Comparison of ENCODE assay signal across 32 mouse cellular contexts in genomic region chr17:83283328-83283727, GRCm38 (mm10).
"Had no signal": no experiment of that assay in that cellular context is flagged by ENCODE, and none has a peak within 500 bp of the region (broad histone marks: within the 10 kb centered on the region; RNA-seq: fewer than 3 reads in every experiment).

No protein-coding gene starts in this region.

- H3K9ac ChIP-seq: limb, embryonic 12.5 days; limb, embryonic 13.5 days; limb, embryonic 15.5 days; liver, embryonic 12.5 days; liver, embryonic 13.5 days; liver, embryonic 14.5 days; liver, embryonic 15.5 days; liver, postnatal 0 days; lung, embryonic 14.5 days; lung, embryonic 15.5 days; midbrain, embryonic 12.5 days; midbrain, embryonic 13.5 days; midbrain, embryonic 15.5 days; neural tube, embryonic 12.5 days had no signal

- H3K4me2 ChIP-seq: limb, embryonic 12.5 days; limb, embryonic 13.5 days; limb, embryonic 15.5 days; liver, embryonic 11.5 days; liver, embryonic 12.5 days; liver, embryonic 13.5 days; liver, embryonic 15.5 days; lung, embryonic 14.5 days; lung, embryonic 15.5 days; midbrain, embryonic 11.5 days; midbrain, embryonic 12.5 days; midbrain, embryonic 13.5 days; midbrain, embryonic 15.5 days; neural tube, embryonic 12.5 days had no signal

- ATAC-seq: liver, embryonic 12.5 days; liver, postnatal 0 days; lung, postnatal 0 days; midbrain, embryonic 13.5 days; midbrain, embryonic 15.5 days; midbrain, embryonic 16.5 days had no signal

- H3K9me3 ChIP-seq: limb, embryonic 10.5 days; limb, embryonic 12.5 days; limb, embryonic 13.5 days; limb, embryonic 15.5 days; liver, embryonic 12.5 days; liver, embryonic 13.5 days; liver, embryonic 15.5 days; lung, embryonic 15.5 days; midbrain, embryonic 10.5 days; midbrain, embryonic 12.5 days; midbrain, embryonic 13.5 days; midbrain, embryonic 15.5 days; neural tube, embryonic 12.5 days had no signal

- H3K27me3 ChIP-seq: limb, embryonic 12.5 days; limb, embryonic 13.5 days; limb, embryonic 15.5 days; lung, embryonic 15.5 days; midbrain, embryonic 15.5 days; neural tube, embryonic 12.5 days had no signal

- DNase-seq: left cerebral cortex, postnatal 4 days; liver; liver, embryonic 13.5 days; liver, postnatal 0 days; lung, adult 18-20 months; lung, adult 2 months; lung, embryonic 14.5 days; lung, postnatal 10 days; lung, postnatal 14 days; lung, postnatal 36 days; lung, postnatal 4 days; midbrain, embryonic 14.5 days had no signal

- H3K4me3 ChIP-seq: limb, embryonic 10.5 days; limb, embryonic 12.5 days; limb, embryonic 13.5 days; limb, embryonic 15.5 days; liver, embryonic 12.5 days; liver, embryonic 13.5 days; liver, embryonic 15.5 days; lung, embryonic 15.5 days; megakaryocyte, embryonic 14.5 days; midbrain, embryonic 10.5 days; midbrain, embryonic 12.5 days; midbrain, embryonic 13.5 days; midbrain, embryonic 15.5 days; myocyte; neural tube, embryonic 12.5 days had no signal

- H3K27ac ChIP-seq: limb, embryonic 10.5 days; limb, embryonic 12.5 days; limb, embryonic 13.5 days; limb, embryonic 15.5 days; liver, embryonic 12.5 days; liver, embryonic 13.5 days; liver, embryonic 14.5 days; liver, embryonic 15.5 days; lung, embryonic 15.5 days; macrophage; midbrain, embryonic 10.5 days; midbrain, embryonic 12.5 days; midbrain, embryonic 13.5 days; midbrain, embryonic 15.5 days; neural tube, embryonic 12.5 days had no signal

- H3K36me3 ChIP-seq: limb, embryonic 10.5 days; limb, embryonic 12.5 days; limb, embryonic 13.5 days; limb, embryonic 15.5 days; liver, embryonic 12.5 days; liver, embryonic 13.5 days; liver, embryonic 15.5 days; lung, embryonic 15.5 days; midbrain, embryonic 10.5 days; midbrain, embryonic 12.5 days; midbrain, embryonic 13.5 days; midbrain, embryonic 15.5 days; neural tube, embryonic 12.5 days had no signal
